Mouse (Mus musculus): ENCODE measurements around the gene St5. TPM values are rescaled to one million over a fixed set of nuclear protein-coding genes. Genes with fewer than 3 reads are reported as not detected.

The St5 gene
- total RNA-seq, 2 experiments from 2014 or later: 39.1 to 55.7 TPM

Small RNAs within 50 kb of the gene (microRNA-seq; reads per million reads assigned to microRNA genes)
- 0 to 0.42 reads per million in 2 experiments for gene Gm47284

Other genes with a start within 250 kb of the St5 start
- 1 to 10 TPM; 4.9 to 5.2 TPM for gene Trim66, start 195.5 kb downstream of the St5 start, total RNA-seq (2021)
- 100 to 1,000 TPM; 149 to 161 TPM for gene Rpl27a, start 184.5 kb downstream of the St5 start, total RNA-seq (2021)
- 1 to 10 TPM; 5.6 to 5.9 TPM for gene Akip1, start 85 bp upstream of the St5 start, total RNA-seq (2021)
- not detected for gene BC051019, start 20.2 kb upstream of the St5 start, total RNA-seq (2021)
- gene Ascl3, start 28.1 kb upstream of the St5 start, total RNA-seq (2021): not detected
- gene Tmem9b, start 49.3 kb upstream of the St5 start, total RNA-seq (2021): 100 to 1,000 TPM in 1 of 2 experiments, 10 to 100 TPM in 1; 97.9 to 107 TPM
- gene Nrip3, start 78.4 kb upstream of the St5 start, total RNA-seq (2021): 100 to 1,000 TPM; 209 to 247 TPM
- 1 to 10 TPM; 1.9 to 2.0 TPM for gene Scube2, start 162.1 kb upstream of the St5 start, total RNA-seq (2021)